Mouse (Mus musculus): Measurements from ENCODE around the gene Kpna6. TPM values are rescaled to one million over a fixed set of nuclear protein-coding genes. Genes with fewer than 3 reads are reported as not detected.
A peak's percentile ranks its signal among the peaks of the same experiment; 100 is the strongest.

Kpna6 gene
- total RNA-seq, 2 experiments from 2014 or later: 80.9 to 85.9 TPM

- intact Hi-C loops (cut with DNase I): loop anchor here (1.0 to 2.0 kb wide), 2 partner anchors 16 to 41 kb away; partner anchors contain the start of genes Eif3i and Tmem234
- peak; percentile 97 for DNase-seq
- TF ChIP-seq CTCF (IDR thresholded peaks at IDR 0.05): no peak
- peak within 1 kb of the TSS; percentile 96 for H3K27ac ChIP-seq
- peak within 1 kb of the TSS; percentile 84 for H3K4me3 ChIP-seq
Observed at GRCm38 (mm10) chr4:129640638-129641467, 31.7 kb downstream of the Kpna6 start, which contains the start of gene Txlna. Gene Txlna, minus strand, starts transcription at chr4:129641065.

GRCm38 (mm10) chr4:129640101-129640637 lies 32.4 kb downstream of the Kpna6 start:
- TF ChIP-seq CTCF (IDR thresholded peaks at IDR 0.05): no peak
- Histone ChIP-seq H3K4me3 (peak overlapping the region; percentile 84), H3K27ac (peak overlapping the region; percentile 96)
- DNase-seq: peak; percentile 61
- intact Hi-C loops (cut with DNase I): loop anchor here (1.0 to 2.0 kb wide), 2 partner anchors 15 to 40 kb away; partner anchors contain the start of genes Eif3i and Tmem234

- no peak for DNase-seq
- TF ChIP-seq CTCF (IDR thresholded peaks at IDR 0.05): no peak
- intact Hi-C loops (cut with DNase I): no loop called here
- Histone ChIP-seq H3K4me3 (peak overlapping the region; percentile 84), H3K27ac (peak overlapping the region; percentile 96; the same call in 1 of the 2 replicates)
Observed at GRCm38 (mm10) chr4:129639221-129639620, 33.3 kb downstream of the Kpna6 start.

GRCm38 (mm10) chr4:129633852-129634251 lies 38.7 kb downstream of the Kpna6 start:
- intact Hi-C loops (cut with DNase I): no loop called here
- no peak overlapping the region for H3K27ac ChIP-seq
- no peak overlapping the region for H3K4me3 ChIP-seq
- TF ChIP-seq CTCF (IDR thresholded peaks at IDR 0.05): no peak
- DNase-seq: no peak

GRCm38 (mm10) chr4:129631867-129632266 lies 40.7 kb downstream of the Kpna6 start:
- TF ChIP-seq CTCF (IDR thresholded peaks at IDR 0.05): no peak
- DNase-seq: no peak
- intact Hi-C loops (cut with DNase I): no loop called here
- no peak overlapping the region for H3K4me3 ChIP-seq
- no peak overlapping the region for H3K27ac ChIP-seq

- intact Hi-C loops (cut with DNase I): no loop called here
- DNase-seq: no peak
- no peak overlapping the region for H3K4me3 ChIP-seq
- no peak for TF ChIP-seq CTCF (IDR thresholded peaks at IDR 0.05)
- no peak overlapping the region for H3K27ac ChIP-seq
Observed at GRCm38 (mm10) chr4:129630944-129631343, 41.6 kb downstream of the Kpna6 start.

GRCm38 (mm10) chr4:129626035-129626434 lies 46.5 kb downstream of the Kpna6 start:
- H3K4me3 ChIP-seq: no peak overlapping the region
- intact Hi-C loops (cut with DNase I): no loop called here
- no peak for DNase-seq
- no peak for TF ChIP-seq CTCF (IDR thresholded peaks at IDR 0.05)
- H3K27ac ChIP-seq: no peak overlapping the region

GRCm38 (mm10) chr4:129625496-129625895 lies 47.1 kb downstream of the Kpna6 start:
- H3K27ac ChIP-seq: peak overlapping the region; percentile 96
- intact Hi-C loops (cut with DNase I): loop anchor here (2.0 kb wide), 1 partner anchor 15 kb away; the partner anchor contains the start of gene Txlna
- no peak overlapping the region for H3K4me3 ChIP-seq
- no peak for TF ChIP-seq CTCF (IDR thresholded peaks at IDR 0.05)
- no peak for DNase-seq

- Histone ChIP-seq H3K4me3 (peak overlapping the region; percentile 86), H3K27ac (peak overlapping the region; percentile 96)
- TF ChIP-seq CTCF (IDR thresholded peaks at IDR 0.05): no peak
- intact Hi-C loops (cut with DNase I): loop anchor here (2.0 kb wide), 1 partner anchor 16 kb away; the partner anchor contains the start of gene Txlna
- DNase-seq: peak; percentile 60
Observed at GRCm38 (mm10) chr4:129625029-129625370, 47.6 kb downstream of the Kpna6 start.

GRCm38 (mm10) chr4:129624281-129625028 lies 48.1 kb downstream of the Kpna6 start:
- Histone ChIP-seq H3K4me3 (peak overlapping the region; percentile 86), H3K27ac (peak overlapping the region; percentile 96)
- peak; percentile 92 for DNase-seq
- intact Hi-C loops (cut with DNase I): loop anchor here (2.0 kb wide), 1 partner anchor 16 kb away; the partner anchor contains the start of gene Txlna
- TF ChIP-seq CTCF (IDR thresholded peaks at IDR 0.05): no peak

- intact Hi-C loops (cut with DNase I): loop anchor here (2.0 kb wide), 1 partner anchor 17 kb away; the partner anchor contains the start of gene Txlna
Observed at GRCm38 (mm10) chr4:129623681-129624091, 48.9 kb downstream of the Kpna6 start, which contains the start of gene Ccdc28b. Gene Ccdc28b, minus strand, starts transcription at chr4:129623947.

GRCm38 (mm10) chr4:129622803-129623535 lies 49.6 kb downstream of the Kpna6 start:
- intact Hi-C loops (cut with DNase I): no loop called here

More at GRCm38 (mm10) chr4:129623681-129624091, 48.9 kb downstream of the Kpna6 start, which contains the start of gene Ccdc28b:
- H3K27ac ChIP-seq: peak within 1 kb of the TSS; percentile 96
- DNase-seq: peak; percentile 57
- H3K4me3 ChIP-seq: peak within 1 kb of the TSS; percentile 86
- no peak for TF ChIP-seq CTCF (IDR thresholded peaks at IDR 0.05)

More at GRCm38 (mm10) chr4:129622803-129623535, 49.6 kb downstream of the Kpna6 start:
- H3K27ac ChIP-seq: peak overlapping the region; percentile 96
- TF ChIP-seq CTCF (IDR thresholded peaks at IDR 0.05): no peak
- no peak for DNase-seq
- H3K4me3 ChIP-seq: peak overlapping the region; percentile 86

All from gastrocnemius, adult 2 months (tissue).